Mouse (Mus musculus): ENCODE data around the gene Cltc.

DNA sequence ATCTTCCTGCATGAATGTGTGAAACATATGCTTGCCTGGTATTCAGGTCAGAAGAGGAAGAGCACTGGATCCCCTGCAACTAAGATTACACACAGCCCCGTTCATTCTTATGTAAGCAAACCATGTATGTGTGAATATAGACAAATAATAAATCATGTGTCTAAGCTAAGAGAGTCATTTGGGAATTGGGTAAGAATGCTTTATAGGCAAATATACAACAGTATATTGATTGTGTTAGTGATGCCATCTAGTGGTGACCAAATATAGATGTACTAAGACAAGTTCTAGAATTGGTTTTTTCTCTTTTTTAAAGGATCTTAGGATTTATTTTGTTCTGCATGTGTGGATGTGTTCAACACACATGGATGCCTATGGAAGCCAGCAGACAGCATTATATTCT lies 101.7 kb downstream of the Cltc start:
- TF ChIP-seq CTCF (IDR thresholded peaks at IDR 0.05; ENCODE audit: control insufficient read depth, insufficient read depth, low read length) (no peak), POLR2A (IDR thresholded peaks at IDR 0.05; ENCODE audit: borderline replicate concordance, control insufficient read depth, low read depth, low read length) (no peak)
